Mouse (Mus musculus): ENCODE data around the gene Colgalt1. TPM values are rescaled to one million over a fixed set of nuclear protein-coding genes. Genes with fewer than 3 reads are reported as not detected.

Colgalt1 gene
- polyA plus RNA-seq (2016; fragmentation: Nextera tagmentation; extraction: Ambion mirVana), result 60.9 and 67.2 TPM in 2 replicates

GRCm38 (mm10) chr8:71610822-71611651 is at the start of gene Colgalt1:
Gene Colgalt1, plus strand, starts transcription at chr8:71610998.
- Histone ChIP-seq H3K36me3 (peaks cover 24% of the 10 kb centered on the region), H3K4me3 (peak within 1 kb of the TSS; percentile 83), H3K9me3 (no peaks in the 10 kb centered on the region), H3K4me2 (replicated peaks) (peak within 1 kb of the TSS; percentile 82), H3K4me1 (peaks cover 15% of the 10 kb centered on the region), H3K27ac (peak within 1 kb of the TSS; percentile 82), H3K9ac (peak within 1 kb of the TSS; percentile 89), H3K27me3 (replicated peaks) (no peaks in the 10 kb centered on the region)
- WGBS, result under 1% methylated on average over 82 of the region's 82 CpGs
- peak; percentile 99 for ATAC-seq (ENCODE audit: low FRiP score, low read depth)

GRCm38 (mm10) chr8:71561401-71561800 is 49.4 kb upstream of the Colgalt1 start:
- Histone ChIP-seq H3K27me3 (replicated peaks) (peaks cover 90% of the 10 kb centered on the region), H3K9ac (no peak overlapping the region), H3K4me3 (no peak overlapping the region), H3K4me1 (peaks cover 12% of the 10 kb centered on the region), H3K27ac (no peak overlapping the region), H3K9me3 (peaks cover 6% of the 10 kb centered on the region; the same call in 1 of the 2 replicates), H3K36me3 (no peaks in the 10 kb centered on the region), H3K4me2 (replicated peaks) (no peak overlapping the region)
- WGBS, result 3% methylated on average over 15 of the region's 15 CpGs
- 0 out of 2 replicates have a peak, but pooled peaks have one; percentile 45 for ATAC-seq (ENCODE audit: low FRiP score, low read depth)

GRCm38 (mm10) chr8:71562751-71563150 is 48.0 kb upstream of the Colgalt1 start:
- Histone ChIP-seq H3K4me3 (0 out of 2 replicates have a peak overlapping the region, but pooled peaks have one; percentile 9), H3K27ac (no peak overlapping the region), H3K27me3 (replicated peaks) (peaks cover 78% of the 10 kb centered on the region), H3K4me2 (replicated peaks) (peak overlapping the region; percentile 50), H3K9ac (peak overlapping the region; percentile 40; the same call in 1 of the 2 replicates), H3K4me1 (peaks cover 12% of the 10 kb centered on the region), H3K9me3 (peaks cover 6% of the 10 kb centered on the region; the same call in 1 of the 2 replicates), H3K36me3 (no peaks in the 10 kb centered on the region)
- no peak for ATAC-seq (ENCODE audit: low FRiP score, low read depth)
- 2% methylated on average over 33 of the region's 33 CpGs for WGBS

- Histone ChIP-seq H3K27me3 (replicated peaks) (peaks cover 75% of the 10 kb centered on the region), H3K36me3 (no peaks in the 10 kb centered on the region), H3K9me3 (peaks cover 6% of the 10 kb centered on the region; the same call in 1 of the 2 replicates), H3K27ac (no peak overlapping the region), H3K9ac (no peak overlapping the region), H3K4me3 (no peak overlapping the region), H3K4me2 (replicated peaks) (no peak overlapping the region), H3K4me1 (peaks cover 10% of the 10 kb centered on the region)
- no peak for ATAC-seq (ENCODE audit: low FRiP score, low read depth)
- 87% methylated on average over 4 of the region's 4 CpGs for WGBS
Measured at GRCm38 (mm10) chr8:71563992-71564391, 46.8 kb upstream of the Colgalt1 start.

GRCm38 (mm10) chr8:71566501-71566900 is 44.3 kb upstream of the Colgalt1 start, which contains the start of gene Nxnl1:
Gene Nxnl1, minus strand, starts transcription at chr8:71566601.
- H3K9ac ChIP-seq, result no peak within 1 kb of the TSS
- peaks cover 19% of the 10 kb centered on the region for H3K4me1 ChIP-seq

GRCm38 (mm10) chr8:71567587-71567986 is 43.2 kb upstream of the Colgalt1 start:
- 77% methylated on average over 7 of the region's 7 CpGs for WGBS
- Histone ChIP-seq H3K4me3 (no peak overlapping the region), H3K27me3 (replicated peaks) (peaks cover 42% of the 10 kb centered on the region), H3K36me3 (no peaks in the 10 kb centered on the region), H3K4me2 (replicated peaks) (no peak overlapping the region), H3K4me1 (peaks cover 20% of the 10 kb centered on the region), H3K9ac (no peak overlapping the region), H3K9me3 (peaks cover 6% of the 10 kb centered on the region; the same call in 1 of the 2 replicates), H3K27ac (no peak overlapping the region)
- no peak for ATAC-seq (ENCODE audit: low FRiP score, low read depth)

More at GRCm38 (mm10) chr8:71566501-71566900, 44.3 kb upstream of the Colgalt1 start, which contains the start of gene Nxnl1:
- no peaks in the 10 kb centered on the region for H3K36me3 ChIP-seq
- H3K4me2 ChIP-seq (replicated peaks), result no peak within 1 kb of the TSS
- no peak within 1 kb of the TSS for H3K4me3 ChIP-seq
- H3K9me3 ChIP-seq, result peaks cover 6% of the 10 kb centered on the region; the same call in 1 of the 2 replicates
- no peak for ATAC-seq (ENCODE audit: low FRiP score, low read depth)
- WGBS, result 69% methylated on average over 3 of the region's 3 CpGs
- H3K27ac ChIP-seq, result no peak within 1 kb of the TSS
- peaks cover 53% of the 10 kb centered on the region for H3K27me3 ChIP-seq (replicated peaks)

GRCm38 (mm10) chr8:71568387-71568937 is 42.3 kb upstream of the Colgalt1 start, which contains the start of gene Slc27a1:
Gene Slc27a1, plus strand, starts transcription at chr8:71568882.
- no peaks in the 10 kb centered on the region for H3K36me3 ChIP-seq
- no peak within 1 kb of the TSS; the same call in 1 of the 2 replicates for H3K27ac ChIP-seq
- peaks cover 33% of the 10 kb centered on the region for H3K27me3 ChIP-seq (replicated peaks)
- whole genome bisulfite sequencing, result 13% methylated on average over 13 of the region's 13 CpGs
- peak within 1 kb of the TSS; percentile 61 for H3K4me3 ChIP-seq
- ATAC-seq (ENCODE audit: low FRiP score, low read depth), result no peak
- peak within 1 kb of the TSS; percentile 52 for H3K9ac ChIP-seq
- H3K4me1 ChIP-seq, result peaks cover 28% of the 10 kb centered on the region
- H3K9me3 ChIP-seq, result peaks cover 6% of the 10 kb centered on the region; the same call in 1 of the 2 replicates
- H3K4me2 ChIP-seq (replicated peaks), result peak within 1 kb of the TSS; percentile 89

GRCm38 (mm10) chr8:71568941-71569340 is 41.9 kb upstream of the Colgalt1 start:
- 18% methylated on average over 6 of the region's 6 CpGs for WGBS
- H3K27ac ChIP-seq, result no peak overlapping the region
- H3K27me3 ChIP-seq (replicated peaks), result peaks cover 29% of the 10 kb centered on the region
- peak overlapping the region; percentile 61 for H3K4me3 ChIP-seq
- no peaks in the 10 kb centered on the region for H3K36me3 ChIP-seq
- no peak for ATAC-seq (ENCODE audit: low FRiP score, low read depth)
- H3K9ac ChIP-seq, result peak overlapping the region; percentile 52; the same call in 1 of the 2 replicates
- H3K4me2 ChIP-seq (replicated peaks), result peak overlapping the region; percentile 89
- H3K4me1 ChIP-seq, result peaks cover 28% of the 10 kb centered on the region
- H3K9me3 ChIP-seq, result peaks cover 5% of the 10 kb centered on the region; the same call in 1 of the 2 replicates

GRCm38 (mm10) chr8:71569366-71570290 is 41.2 kb upstream of the Colgalt1 start:
- Histone ChIP-seq H3K4me2 (replicated peaks) (peak overlapping the region; percentile 89), H3K4me1 (peaks cover 28% of the 10 kb centered on the region)
- ATAC-seq (ENCODE audit: low FRiP score, low read depth), result peak; percentile 82

GRCm38 (mm10) chr8:71570291-71570954 is 40.4 kb upstream of the Colgalt1 start:
- peaks cover 20% of the 10 kb centered on the region for H3K27me3 ChIP-seq (replicated peaks)
- peak; percentile 84 for ATAC-seq (ENCODE audit: low FRiP score, low read depth)

More at GRCm38 (mm10) chr8:71569366-71570290, 41.2 kb upstream of the Colgalt1 start:
- Histone ChIP-seq H3K27me3 (replicated peaks) (peaks cover 26% of the 10 kb centered on the region), H3K4me3 (peak overlapping the region; percentile 61), H3K9me3 (no peaks in the 10 kb centered on the region), H3K36me3 (no peaks in the 10 kb centered on the region), H3K27ac (no peak overlapping the region; the same call in 1 of the 2 replicates), H3K9ac (peak overlapping the region; percentile 52)
- WGBS, result under 1% methylated on average over 51 of the region's 51 CpGs

GRCm38 (mm10) chr8:71572077-71572476 is 38.7 kb upstream of the Colgalt1 start:
- H3K27me3 ChIP-seq (replicated peaks), result peaks cover 11% of the 10 kb centered on the region
- peaks cover 28% of the 10 kb centered on the region for H3K4me1 ChIP-seq
- no peaks in the 10 kb centered on the region for H3K36me3 ChIP-seq
- H3K4me2 ChIP-seq (replicated peaks), result peak overlapping the region; percentile 89; the same call in 1 of the 2 replicates
- no peak overlapping the region for H3K4me3 ChIP-seq
- H3K9ac ChIP-seq, result no peak overlapping the region
- H3K9me3 ChIP-seq, result no peaks in the 10 kb centered on the region
- no peak for ATAC-seq (ENCODE audit: low FRiP score, low read depth)
- no peak overlapping the region for H3K27ac ChIP-seq
- WGBS, result 87% methylated on average over 2 of the region's 2 CpGs

More at GRCm38 (mm10) chr8:71570291-71570954, 40.4 kb upstream of the Colgalt1 start:
- Histone ChIP-seq H3K9me3 (no peaks in the 10 kb centered on the region), H3K4me2 (replicated peaks) (peak overlapping the region; percentile 89), H3K27ac (peak overlapping the region; percentile 50), H3K4me1 (peaks cover 28% of the 10 kb centered on the region), H3K4me3 (peak overlapping the region; percentile 61), H3K36me3 (no peaks in the 10 kb centered on the region), H3K9ac (peak overlapping the region; percentile 72)
- under 1% methylated on average over 41 of the region's 41 CpGs for WGBS

Measured in neural tube, embryonic 12.5 days (tissue).